ENCODE assay signal across 13 mouse cellular contexts in genomic region chr7:64728181-64728591, GRCm38 (mm10).
A peak's percentile ranks its signal among the peaks of the same experiment; 100 is the strongest.
DNase-seq lines count a peak whose midpoint lies in the region; TF ChIP-seq lines count a peak whose summit lies in the region.
"Had no signal": no experiment of that assay in that cellular context is flagged by ENCODE, and none has a peak within 500 bp of the region (broad histone marks: within the 10 kb centered on the region; RNA-seq: fewer than 3 reads in every experiment).

No protein-coding gene starts in this region.

- H3K4me1 ChIP-seq in thymus, adult 2 months (replicated peaks; ENCODE audit: control insufficient read depth, insufficient read depth, low read length): no peaks in the 10 kb centered on the region
- H3K4me1 ChIP-seq: embryonic facial prominence, embryonic 15.5 days; heart, embryonic 13.5 days; liver, embryonic 13.5 days; midbrain, embryonic 12.5 days had no signal

- no peak for TF ChIP-seq CTCF in left cerebral cortex, adult 2 months (IDR thresholded peaks at IDR 0.05)
- TF ChIP-seq CTCF in thymus, adult 2 months (IDR thresholded peaks at IDR 0.05; ENCODE audit: borderline replicate concordance, control insufficient read depth, extremely low read depth, insufficient read depth, low read length, poor library complexity): no peak

- peak in 1 of 2 experiments; percentile 62 for DNase-seq in left cerebral cortex, adult 2 months (ENCODE audit: extremely low spot score in 1 of 2, low spot score in 2 of 2)
- DNase-seq in left cerebral cortex, adult 11 months (ENCODE audit: low spot score): no peak
- peak; percentile 79 for DNase-seq in cerebellum, adult 9-10 months
- DNase-seq in layer of hippocampus, adult 18-20 months (ENCODE audit: low spot score in 2 of 2): peak; percentile 57 to 63
- DNase-seq in right cerebral cortex, postnatal 14 days: peak; percentile 46
- no peak for DNase-seq in T-cell, adult 2 months (ENCODE audit: low spot score)
- no peak for DNase-seq in thymus, adult 2 months
- DNase-seq: liver, embryonic 13.5 days; thymus, postnatal 4 days had no signal

- H3K27me3 ChIP-seq in thymus, adult 2 months (ENCODE audit: control insufficient read depth, insufficient read depth, low read length): no peaks in the 10 kb centered on the region
- H3K27me3 ChIP-seq: embryonic facial prominence, embryonic 15.5 days; heart, embryonic 13.5 days; liver, embryonic 13.5 days; midbrain, embryonic 12.5 days had no signal

- no peak overlapping the region for H3K4me3 ChIP-seq in left cerebral cortex, adult 2 months
- H3K4me3 ChIP-seq in thymus, adult 2 months (ENCODE audit: control insufficient read depth, insufficient read depth, low read length): no peak overlapping the region
- H3K4me3 ChIP-seq: embryonic facial prominence, embryonic 15.5 days; heart, embryonic 13.5 days; liver, embryonic 13.5 days; midbrain, embryonic 12.5 days had no signal

- peak overlapping the region; percentile 76 for H3K27ac ChIP-seq in left cerebral cortex, adult 2 months
- H3K27ac ChIP-seq in thymus, adult 2 months (ENCODE audit: control insufficient read depth, insufficient read depth, low read length): no peak overlapping the region
- H3K27ac ChIP-seq: embryonic facial prominence, embryonic 15.5 days; heart, embryonic 13.5 days; kidney, postnatal 0 days; liver, embryonic 13.5 days; midbrain, embryonic 12.5 days had no signal

- no peaks in the 10 kb centered on the region for H3K36me3 ChIP-seq in thymus, adult 2 months (ENCODE audit: control insufficient read depth, insufficient read depth, low read length)
- H3K36me3 ChIP-seq: embryonic facial prominence, embryonic 15.5 days; heart, embryonic 13.5 days; liver, embryonic 13.5 days; midbrain, embryonic 12.5 days had no signal

- WGBS in thymus, adult 2 months: 93% methylated on average over 5 of the region's 5 CpGs

- intact Hi-C loops in left cerebral cortex, adult 2 months (cut with DNase I): loop anchor here (2.0 to 5.0 kb wide), 4 partner anchors 96 to 225 kb away; no protein-coding TSS in a partner anchor

- TF ChIP-seq POLR2A in thymus, adult 2 months (IDR thresholded peaks at IDR 0.05; ENCODE audit: control insufficient read depth, extremely low read depth, insufficient read depth, low read length, poor library complexity): no peak

Comparison
In these comparisons a context has a peak if more than half of its experiments do, and no peak if none do; other contexts are left out.
1. DNase-seq: peak in cerebellum, adult 9-10 months (single experiment), layer of hippocampus, adult 18-20 months (2 of 2) and right cerebral cortex, postnatal 14 days (single experiment); none in left cerebral cortex, adult 11 months (single experiment), T-cell, adult 2 months (single experiment) and thymus, adult 2 months (single experiment).